Mouse (Mus musculus) ES-E14 (cell line): ENCODE results near the gene Fam216b. TPM values are rescaled to one million over a fixed set of nuclear protein-coding genes. Genes with fewer than 3 reads are reported as not detected.

ENCODE experiments used
- DNase-seq: peaks from one replicate; pipeline ENCODE4 v3.0.0-alpha.2; 2013; ENCODE audit warnings: low read depth, low spot score
- H3K27ac ChIP-seq: 2 replicates; pipeline ENCODE4 v1.5.1; 2012; ENCODE audit warnings: low read depth, mild to moderate bottlenecking, low read length, moderate library complexity, mixed read lengths; ENCODE audit not compliant: poor library complexity, insufficient read depth, severe bottlenecking
- H3K36me3 ChIP-seq: 2 replicates; pipeline ENCODE4 v1.6.1; 2012; ENCODE audit warnings: mild to moderate bottlenecking, low read length, moderate library complexity, mixed read lengths; ENCODE audit not compliant: control insufficient read depth, poor library complexity, insufficient read depth, severe bottlenecking
- H3K4me1 ChIP-seq, 2 experiments: fragments of 150-350 bp in 1 of 2; sonication (generic) in 1 of 2; 2 replicates each; pipeline ENCODE4 v1.6.1; 2012; ENCODE audit warnings: low read length in 2 of 2, mild to moderate bottlenecking in 1 of 2, mixed read lengths in 1 of 2; ENCODE audit not compliant: control insufficient read depth in 2 of 2, insufficient read depth in 2 of 2, poor library complexity in 1 of 2
- H3K4me3 ChIP-seq, 2 experiments: fragments of 150-350 bp in 1 of 2; sonication (generic) in 1 of 2; 2 replicates each; pipeline ENCODE4 v1.5.1; 2012; ENCODE audit warnings: low read length in 2 of 2, low read depth in 1 of 2, mild to moderate bottlenecking in 1 of 2, mixed read lengths in 1 of 2; ENCODE audit not compliant: insufficient read depth in 1 of 2, poor library complexity in 1 of 2, severe bottlenecking in 1 of 2
- H3K9ac ChIP-seq: 2 replicates; pipeline ENCODE4 v1.6.1; 2012; ENCODE audit warnings: low read depth, mild to moderate bottlenecking, low read length, mixed read lengths; ENCODE audit not compliant: poor library complexity, insufficient read depth, severe bottlenecking
- H3K9me3 ChIP-seq: fragments of 150-350 bp; sonication (generic); 2 replicates; pipeline ENCODE4 v1.6.1; 2012; ENCODE audit warnings: low read depth, mild to moderate bottlenecking, low read length; ENCODE audit not compliant: control insufficient read depth, insufficient read depth
- CHD2 ChIP-seq: IDR thresholded peaks from 2 replicates; pipeline ENCODE4 v1.6.1; 2014; ENCODE audit warnings: mild to moderate bottlenecking, low read depth, low read length, inconsistent platforms
- HCFC1 ChIP-seq: IDR thresholded peaks from 2 replicates; pipeline ENCODE4 v1.6.1; 2012; ENCODE audit warnings: low read length, inconsistent platforms, borderline replicate concordance; ENCODE audit not compliant: insufficient read depth
- MAFK ChIP-seq: IDR thresholded peaks from 2 replicates; pipeline ENCODE4 v1.6.1; 2014; ENCODE audit warnings: mild to moderate bottlenecking, low read depth, low read length, inconsistent platforms; ENCODE audit not compliant: insufficient read depth
- ZC3H11A ChIP-seq: IDR thresholded peaks from 2 replicates; pipeline ENCODE4 v1.6.1; 2012; ENCODE audit warnings: low read depth, mild to moderate bottlenecking, inconsistent platforms, low read length, borderline replicate concordance
- ZNF384 ChIP-seq: IDR thresholded peaks from 2 replicates; pipeline ENCODE4 v1.6.1; 2012; ENCODE audit warnings: low read depth, low read length, inconsistent platforms
- in situ Hi-C, 2 experiments: fragments of 600-800 bp; cut with MboI; formaldehyde crosslinking; loops; one replicate each; pipeline ENCODE4 v1.15.1; 2025; ENCODE audit warnings: low sequenced_read_pairs in 2 of 2, inconsistent platforms in 1 of 2; ENCODE audit not compliant: unreplicated experiment in 2 of 2
- total RNA-seq: library from RNA; depleted of rRNA; stranded (reverse); fragments of 300-350 nt; gene quantifications from 2 replicates; pipeline ENCODE4 v1.2.3, GENCODE M21; 2012

The Fam216b gene
- total RNA-seq, 1 experiment, result not detected

GRCm38 (mm10) chr14:78077508-78077907 is 11.3 kb downstream of the Fam216b start:
- in situ Hi-C loops, result no loop called here
- Histone ChIP-seq H3K4me1 (no peaks in the 10 kb centered on the region), H3K9me3 (no peaks in the 10 kb centered on the region), H3K36me3 (no peaks in the 10 kb centered on the region), H3K27ac (no peak overlapping the region), H3K9ac (no peak overlapping the region), H3K4me3 (no peak overlapping the region)
- TF ChIP-seq ZC3H11A, result no peak
- TF ChIP-seq CHD2, result no peak
- TF ChIP-seq HCFC1, result no peak
- no peak for TF ChIP-seq ZNF384
- no peak for TF ChIP-seq MAFK
- DNase-seq, result no peak

- Histone ChIP-seq H3K4me3 (no peak overlapping the region), H3K27ac (no peak overlapping the region), H3K36me3 (no peaks in the 10 kb centered on the region), H3K4me1 (no peaks in the 10 kb centered on the region), H3K9ac (no peak overlapping the region), H3K9me3 (no peaks in the 10 kb centered on the region)
- DNase-seq, result no peak
- TF ChIP-seq MAFK (no peak), ZNF384 (no peak), ZC3H11A (no peak), CHD2 (no peak), HCFC1 (no peak)
- in situ Hi-C loops, result no loop called here
Observed at GRCm38 (mm10) chr14:78065938-78066710, 22.7 kb downstream of the Fam216b start.

- Histone ChIP-seq H3K4me3 (no peak overlapping the region), H3K36me3 (no peaks in the 10 kb centered on the region), H3K9me3 (no peaks in the 10 kb centered on the region), H3K27ac (no peak overlapping the region), H3K4me1 (no peaks in the 10 kb centered on the region), H3K9ac (no peak overlapping the region)
- no peak for TF ChIP-seq HCFC1
- TF ChIP-seq MAFK, result no peak
- no peak for TF ChIP-seq ZC3H11A
- in situ Hi-C loops, result no loop called here
- DNase-seq, result no peak
Observed at GRCm38 (mm10) chr14:78062484-78062883, 26.3 kb downstream of the Fam216b start.

- no peaks in the 10 kb centered on the region for H3K9me3 ChIP-seq
- in situ Hi-C loops, result no loop called here
- DNase-seq, result no peak
- H3K9ac ChIP-seq, result no peak overlapping the region
- H3K4me3 ChIP-seq, result no peak overlapping the region
- TF ChIP-seq HCFC1 (no peak), ZNF384 (no peak), CHD2 (no peak), MAFK (no peak), ZC3H11A (no peak)
- no peak overlapping the region for H3K27ac ChIP-seq
- no peaks in the 10 kb centered on the region for H3K36me3 ChIP-seq
- no peaks in the 10 kb centered on the region for H3K4me1 ChIP-seq
Observed at GRCm38 (mm10) chr14:78060609-78060951, 28.2 kb downstream of the Fam216b start.
